Mouse (Mus musculus): ENCODE results near the gene Phrf1.

The Phrf1 gene

GRCm38 (mm10) chr7:141294479-141294878 is 65.9 kb downstream of the Phrf1 start:
- no peak for DNase-seq

- DNase-seq = no peak
Measured at GRCm38 (mm10) chr7:141297926-141298650, 69.5 kb downstream of the Phrf1 start.

GRCm38 (mm10) chr7:141299175-141299574 is 70.6 kb downstream of the Phrf1 start:
- DNase-seq = no peak

GRCm38 (mm10) chr7:141301386-141301785 is 72.8 kb downstream of the Phrf1 start:
- DNase-seq = no peak

GRCm38 (mm10) chr7:141302702-141303268 is 74.2 kb downstream of the Phrf1 start:
- DNase-seq = peak; percentile 49

- no peak for DNase-seq
Measured at GRCm38 (mm10) chr7:141304537-141304936, 76.0 kb downstream of the Phrf1 start.

All from thymus, postnatal 14 days (tissue).